Mouse (Mus musculus): ENCODE measurements at regions not wholly inside any gene's neighbourhood (a gene's known extent, or its start where the extent isn't known, plus 50 kb on each side); places are given as distances from the start of the nearest gene placed in this dataset.

GRCm38 (mm10) chr7:88575073-88575472, 145.0 kb downstream of the Rab38 start:
- TF ChIP-seq CTCF (conservative IDR thresholded peaks at IDR 0.05; ENCODE audit: insufficient read depth, insufficient read length, low read depth, low read length) = no peak
- no peak for TF ChIP-seq POLR2A (IDR thresholded peaks at IDR 0.05; ENCODE audit: low read depth, low read length)
